Mouse (Mus musculus): ENCODE data around the gene Ankrd10.
"Not testable (repeated sequence)": the region's sequence is repeated elsewhere in the genome, so short reads cannot be mapped to it uniquely, and the experiment has no call there.

Gene Ankrd10

GRCm38 (mm10) chr8:11608848-11609247, 26.7 kb downstream of the Ankrd10 start:
- no peak for DNase-seq

- DNase-seq, result peak; percentile 65 to 69
Observed at GRCm38 (mm10) chr8:11602006-11602680, 33.4 kb downstream of the Ankrd10 start.

GRCm38 (mm10) chr8:11600301-11600951, 35.1 kb downstream of the Ankrd10 start:
- DNase-seq, result no peak

- DNase-seq, result no peak
Observed at GRCm38 (mm10) chr8:11593222-11593884, 42.2 kb downstream of the Ankrd10 start.

- no peak for DNase-seq
Observed at GRCm38 (mm10) chr8:11592296-11592695, 43.3 kb downstream of the Ankrd10 start.

- no peak for DNase-seq
Observed at GRCm38 (mm10) chr8:11591837-11592236, 43.7 kb downstream of the Ankrd10 start.

GRCm38 (mm10) chr8:11586374-11586745, 49.2 kb downstream of the Ankrd10 start:
- no peak for DNase-seq

- DNase-seq, result no peak
Observed at GRCm38 (mm10) chr8:11585513-11586373, 49.8 kb downstream of the Ankrd10 start.

- no peak for DNase-seq
Observed at GRCm38 (mm10) chr8:11575604-11576384, 59.8 kb downstream of the Ankrd10 start.

- no peak for DNase-seq
Observed at GRCm38 (mm10) chr8:11574911-11575603, 60.5 kb downstream of the Ankrd10 start.

- no peak for DNase-seq
Observed at GRCm38 (mm10) chr8:11572428-11572827, 63.1 kb downstream of the Ankrd10 start.

- DNase-seq, result no peak
Observed at GRCm38 (mm10) chr8:11571950-11572349, 63.6 kb downstream of the Ankrd10 start.

GRCm38 (mm10) chr8:11570742-11571141, 64.8 kb downstream of the Ankrd10 start:
- DNase-seq, result no peak

- DNase-seq, result no peak
Observed at GRCm38 (mm10) chr8:11569260-11570097, 66.1 kb downstream of the Ankrd10 start.

- DNase-seq, result not testable (repeated sequence)
Observed at GRCm38 (mm10) chr8:11568193-11568592, 67.4 kb downstream of the Ankrd10 start.

GRCm38 (mm10) chr8:11564721-11565120, 70.8 kb downstream of the Ankrd10 start:
- DNase-seq, result no peak

GRCm38 (mm10) chr8:11564236-11564635, 71.3 kb downstream of the Ankrd10 start:
- DNase-seq, result no peak

All from cerebellum, postnatal 36 days (tissue).